Mouse (Mus musculus) MEL-GATA-1-ER (cell line): ENCODE data around the gene Thap3.
A peak's percentile ranks its signal among the peaks of the same experiment; 100 is the strongest.
"Not testable (repeated sequence)": the region's sequence is repeated elsewhere in the genome, so short reads cannot be mapped to it uniquely, and the experiment has no call there.

Source experiments
- DNase-seq: peaks from one replicate; pipeline ENCODE4 v3.0.0-alpha.2; 2012; ENCODE audit warnings: low read depth; ENCODE audit errors: extremely low read depth

Gene Thap3

DNA sequence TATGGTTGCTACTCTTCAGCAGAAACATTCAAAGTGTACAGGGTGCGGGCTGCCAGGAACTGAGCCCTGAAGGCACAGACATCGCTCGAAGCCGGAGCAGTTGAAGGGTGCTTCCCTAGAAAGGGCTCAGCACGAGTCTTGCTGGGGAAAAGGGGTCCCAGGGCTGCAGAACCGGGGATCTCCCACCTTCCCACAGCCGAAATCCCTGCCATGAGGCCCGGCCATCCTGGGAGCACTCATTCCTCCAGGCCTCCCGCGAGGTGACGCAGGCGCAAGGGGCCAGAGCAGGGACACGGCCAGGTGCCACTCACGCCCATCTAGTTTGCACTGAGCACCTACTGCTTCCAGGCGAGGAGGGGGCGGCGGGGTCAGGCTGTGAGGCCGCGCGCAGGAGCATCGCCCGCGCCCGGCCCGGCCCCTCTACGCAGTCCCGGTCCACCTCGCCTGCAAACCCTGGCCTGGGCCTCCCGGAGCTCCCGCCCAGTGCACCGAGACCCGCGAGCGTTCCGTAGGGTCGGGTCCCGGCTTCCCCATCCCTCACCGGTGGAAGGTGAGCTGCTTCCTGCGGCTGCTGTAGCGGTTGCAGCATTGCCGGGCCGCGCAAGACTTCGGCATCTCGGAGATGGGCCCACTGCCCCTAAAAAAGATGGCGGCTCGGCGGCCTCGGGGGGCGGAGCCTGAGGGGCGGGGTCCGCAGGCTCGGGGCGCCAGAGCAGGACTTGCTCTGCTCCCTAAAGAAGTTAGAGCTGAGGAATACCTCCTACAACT is at the start of gene Thap3:
Gene Thap3 (minus strand): TSS at position 656 of the 768 bp plus-strand sequence.
- peak; percentile 26 for DNase-seq

DNA sequence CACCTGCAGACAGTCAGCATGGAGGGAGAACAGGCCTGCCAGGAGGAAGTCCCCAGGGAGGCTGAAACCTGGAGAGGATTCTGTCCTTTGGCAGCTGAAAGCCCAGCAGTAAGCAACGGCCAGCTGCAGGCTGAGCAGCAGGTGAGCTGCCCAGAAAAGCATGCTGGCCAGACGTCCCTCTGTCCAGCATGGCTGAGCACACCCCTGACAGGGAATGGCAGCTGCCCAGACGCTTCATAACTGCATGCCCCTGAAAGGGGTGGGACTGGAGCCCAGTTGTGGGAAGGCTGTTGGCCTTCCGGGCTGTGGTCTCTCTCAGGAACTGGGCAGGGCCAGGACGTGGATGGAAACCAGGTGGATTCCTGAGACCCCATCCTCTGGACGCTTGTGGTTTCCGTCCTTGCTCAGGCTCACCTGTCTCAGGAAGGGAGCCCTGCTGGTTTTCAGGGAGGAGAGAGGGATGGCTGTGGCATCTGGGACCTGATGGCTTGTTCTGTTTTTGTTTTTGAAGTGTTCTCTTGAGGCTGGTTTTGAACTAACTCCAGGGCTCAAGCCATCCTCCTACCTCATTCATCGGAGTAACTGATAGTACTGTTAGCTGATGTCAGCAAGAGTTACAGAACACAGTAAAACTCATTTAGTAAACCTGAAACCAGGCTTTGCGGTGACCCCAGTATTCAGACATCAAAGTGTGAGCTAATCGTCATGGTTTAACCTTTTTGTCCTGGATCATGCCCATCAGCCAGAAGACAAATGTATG is 49.6 kb upstream of the Thap3 start, which contains the start of gene Tas1r1:
Gene Tas1r1 (minus strand): TSS at position 344 of the 760 bp plus-strand sequence.
- DNase-seq = no peak

DNA sequence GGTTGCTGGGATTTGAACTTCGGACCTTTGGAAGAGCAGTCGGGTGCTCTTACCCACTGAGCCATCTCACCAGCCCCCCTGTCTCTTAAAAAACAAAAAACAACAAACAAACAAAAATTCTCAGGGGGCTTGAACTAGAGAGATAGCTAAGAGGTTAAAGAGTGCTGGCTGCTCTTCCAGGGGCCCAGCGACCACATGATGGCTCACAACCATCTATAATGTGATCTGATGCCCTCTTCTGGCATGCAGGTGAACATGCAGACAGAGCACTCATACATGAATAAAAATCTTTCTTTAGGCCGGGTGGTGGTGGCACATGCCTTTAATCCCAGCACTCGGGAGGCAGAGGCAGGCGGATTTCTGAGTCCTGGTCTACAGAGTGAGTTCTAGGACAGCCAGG is 47.7 kb upstream of the Thap3 start:
- not testable (repeated sequence) for DNase-seq

DNA sequence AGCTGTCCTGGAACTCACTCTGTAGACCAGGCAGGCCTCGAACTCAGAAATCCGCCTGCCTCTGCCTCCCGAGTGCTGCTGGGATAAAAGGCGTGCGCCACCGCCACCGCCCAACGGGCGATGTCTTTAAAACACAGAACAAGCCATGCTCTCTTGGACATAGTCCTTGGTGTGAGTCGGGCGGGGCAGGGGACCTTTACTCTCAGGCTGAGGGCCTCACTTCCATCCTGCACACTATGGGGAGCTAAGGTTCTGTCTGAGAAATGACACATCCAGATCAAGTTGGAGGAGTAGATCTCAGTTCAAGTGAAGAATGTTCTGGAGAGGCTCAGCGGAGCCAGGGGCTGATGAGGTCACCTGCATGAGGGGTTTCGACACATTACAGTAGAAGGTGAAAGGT is 44.1 kb upstream of the Thap3 start:
- DNase-seq = no peak

DNA sequence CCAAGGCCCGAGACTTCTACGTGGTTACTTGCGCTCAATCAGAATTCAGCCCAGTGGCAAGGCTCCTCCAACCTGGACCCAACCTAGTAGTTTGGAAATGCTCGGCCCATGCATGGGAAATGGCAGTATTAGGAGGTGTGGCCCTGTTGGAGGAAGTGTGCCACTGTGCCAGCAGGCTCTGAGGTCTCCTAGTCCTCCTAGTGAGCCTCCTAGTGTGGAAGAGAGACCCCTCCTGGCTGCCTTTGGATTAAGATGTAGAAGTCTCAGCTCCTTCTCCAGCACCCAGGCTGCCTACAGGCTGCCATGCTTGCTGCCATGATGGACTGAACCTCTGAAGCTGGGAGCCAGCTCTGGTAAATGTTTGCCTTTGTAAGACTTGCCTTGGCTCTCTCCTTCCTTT is 41.2 kb upstream of the Thap3 start:
- no peak for DNase-seq

DNA sequence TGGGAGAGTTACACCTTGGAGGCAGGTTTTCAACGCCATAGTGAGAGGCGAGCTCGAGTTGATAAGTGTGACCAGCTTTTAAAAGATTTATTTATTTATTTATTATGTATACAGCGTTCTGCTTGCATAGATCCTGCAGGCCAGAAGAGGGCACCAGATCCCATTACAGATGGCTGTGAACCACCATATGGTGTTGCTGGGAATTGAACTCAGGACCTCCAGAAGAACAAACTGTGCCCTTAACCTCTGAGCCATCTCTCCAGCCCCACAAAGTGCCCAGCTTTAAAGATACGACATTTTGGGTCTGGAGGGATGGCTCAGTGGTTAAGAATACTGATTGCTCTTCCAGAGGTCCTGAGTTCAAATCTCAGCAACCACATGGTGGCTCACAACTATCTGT is 40.3 kb upstream of the Thap3 start:
- DNase-seq = no peak

DNA sequence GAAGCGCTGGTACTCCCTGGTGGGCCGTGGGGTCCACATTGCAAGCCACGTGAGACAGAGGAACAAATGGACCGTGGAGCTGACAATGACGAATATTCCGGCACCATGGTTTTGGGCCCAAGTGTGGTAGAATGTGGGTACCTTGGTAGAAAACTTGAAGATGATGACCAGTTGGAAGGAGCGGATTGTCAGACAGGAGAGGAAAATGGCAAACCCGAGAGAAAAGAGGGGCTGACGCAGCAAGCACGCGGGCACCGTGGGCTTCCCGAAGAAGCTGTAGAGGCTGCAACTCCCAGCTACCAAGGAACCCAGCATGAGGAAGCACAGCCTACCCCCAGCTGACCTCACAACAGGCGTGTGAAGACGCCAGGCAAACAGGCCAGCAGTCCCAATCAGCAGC is 39.7 kb upstream of the Thap3 start:
- no peak for DNase-seq

DNA sequence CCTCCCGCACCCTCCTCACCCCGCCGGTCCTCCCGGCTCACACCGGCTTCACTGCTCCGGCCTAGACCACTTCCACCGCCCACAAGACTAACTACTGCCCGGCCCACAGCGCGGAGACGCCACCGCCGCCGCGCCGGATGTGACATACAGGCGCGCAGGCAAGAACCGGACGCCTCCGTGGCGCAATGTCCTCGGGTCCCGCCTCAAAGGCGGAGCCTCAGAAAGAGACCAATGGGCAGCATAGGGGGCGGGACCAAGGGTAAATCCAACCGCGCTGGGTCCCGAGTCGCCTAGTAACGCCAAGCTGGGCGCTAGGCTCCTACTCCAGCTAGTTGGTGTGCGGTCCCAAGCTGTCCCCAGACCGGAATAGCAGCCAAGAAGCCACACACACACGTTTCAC is 38.7 kb upstream of the Thap3 start, which contains the start of gene Zbtb48:
Gene Zbtb48 (minus strand): TSS at position 148 of the 400 bp plus-strand sequence.
- DNase-seq = peak; percentile 88

DNA sequence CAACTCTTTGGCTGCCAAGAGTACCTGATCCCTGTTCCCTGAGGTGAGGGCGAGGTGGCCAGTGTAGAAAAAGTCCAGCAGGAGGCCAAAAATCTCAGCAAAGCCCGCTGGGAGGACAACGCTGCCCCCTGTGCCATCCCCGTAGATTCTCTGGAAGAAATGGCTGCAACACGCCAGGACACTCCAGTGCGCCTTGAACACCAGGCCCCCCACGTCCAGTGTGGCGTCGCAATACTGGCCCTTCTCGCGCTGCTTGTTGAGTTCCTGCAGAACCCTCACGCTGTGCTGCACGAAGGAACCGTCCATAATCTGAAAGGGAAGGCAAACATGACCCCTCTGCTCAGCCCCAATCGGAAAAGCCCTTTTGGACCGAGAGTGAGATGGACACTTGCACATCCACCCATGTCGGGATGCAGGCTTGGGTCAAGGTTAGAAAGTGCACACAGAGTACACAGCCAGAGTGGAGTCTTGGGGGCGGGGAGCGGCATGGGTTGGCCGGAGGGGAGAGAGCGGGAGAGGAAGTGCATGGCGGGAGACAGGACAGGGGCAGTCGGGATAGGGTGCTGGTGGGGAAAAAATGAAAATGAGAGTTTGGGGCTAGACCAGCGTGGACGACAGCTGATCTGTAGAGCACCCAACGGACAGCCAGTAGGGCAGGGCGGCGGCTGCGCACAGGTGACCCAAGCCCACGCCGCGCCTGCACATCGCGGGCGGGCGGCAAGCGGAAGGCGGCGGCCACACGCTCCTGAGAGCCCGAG is 38.1 kb upstream of the Thap3 start:
- DNase-seq = no peak

DNA sequence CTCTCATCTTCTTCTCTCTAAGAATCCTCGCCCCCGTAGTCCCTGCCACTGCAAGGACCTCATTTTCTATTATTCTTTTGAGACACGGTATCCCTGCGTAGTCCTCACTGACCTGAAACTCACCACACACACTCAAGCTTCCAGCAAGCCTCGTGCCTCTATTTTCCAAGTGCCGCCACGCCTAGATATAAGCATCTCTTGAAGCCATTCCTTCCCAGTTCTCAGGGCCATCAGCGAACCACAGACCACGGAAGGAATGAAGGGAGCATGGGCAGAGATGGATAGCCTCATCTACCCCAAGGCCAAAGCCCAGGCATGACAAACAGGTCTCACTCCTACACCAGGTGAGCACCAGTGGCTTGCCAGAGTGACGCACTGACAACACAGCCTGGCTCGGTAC is 35.7 kb upstream of the Thap3 start:
- DNase-seq = no peak

DNA sequence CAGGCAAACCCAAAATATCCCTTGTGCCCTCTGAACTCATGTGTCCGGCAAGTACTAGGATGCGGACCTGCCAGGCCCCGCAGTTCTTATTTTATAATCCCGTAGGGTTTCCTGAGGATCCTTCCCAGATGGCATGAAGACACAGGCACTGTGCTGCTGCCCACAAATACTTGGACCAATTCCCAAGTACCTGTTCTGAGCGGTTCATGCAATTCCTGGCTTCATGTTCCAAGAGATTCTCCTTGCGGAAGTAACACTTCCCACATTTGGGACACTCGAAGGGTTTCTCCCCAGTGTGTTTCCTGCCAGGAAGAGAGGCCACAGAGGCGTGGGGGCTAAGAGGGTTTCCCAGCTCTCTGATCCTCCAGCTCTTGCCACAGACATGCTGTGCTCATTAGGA is 33.7 kb upstream of the Thap3 start:
- DNase-seq = no peak

DNA sequence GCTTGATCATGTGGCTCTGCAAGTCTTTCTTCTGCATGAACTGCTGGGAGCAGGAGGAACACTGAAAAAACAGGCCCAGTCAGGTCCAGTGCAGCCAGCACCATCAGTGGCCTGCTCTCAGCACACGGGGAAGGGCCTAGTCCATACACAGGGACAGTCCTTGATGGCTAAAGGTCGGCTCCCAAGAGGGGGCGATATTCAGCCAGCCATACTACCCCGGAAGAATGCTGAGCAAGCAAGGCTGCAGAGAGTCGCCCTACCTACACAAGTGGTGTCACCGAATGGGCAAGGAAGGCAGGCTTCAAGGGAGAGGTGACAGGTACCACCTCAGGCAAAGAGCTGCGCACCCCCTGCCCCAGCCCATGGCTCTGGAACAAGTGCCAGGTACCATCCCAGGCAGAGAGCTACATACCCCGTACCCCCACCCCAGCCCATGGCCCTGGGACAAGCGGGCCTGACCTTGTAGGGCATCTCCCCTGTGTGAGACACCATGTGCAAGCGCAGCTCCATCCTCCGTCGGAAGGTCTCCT is 32.8 kb upstream of the Thap3 start:
- DNase-seq = no peak

DNA sequence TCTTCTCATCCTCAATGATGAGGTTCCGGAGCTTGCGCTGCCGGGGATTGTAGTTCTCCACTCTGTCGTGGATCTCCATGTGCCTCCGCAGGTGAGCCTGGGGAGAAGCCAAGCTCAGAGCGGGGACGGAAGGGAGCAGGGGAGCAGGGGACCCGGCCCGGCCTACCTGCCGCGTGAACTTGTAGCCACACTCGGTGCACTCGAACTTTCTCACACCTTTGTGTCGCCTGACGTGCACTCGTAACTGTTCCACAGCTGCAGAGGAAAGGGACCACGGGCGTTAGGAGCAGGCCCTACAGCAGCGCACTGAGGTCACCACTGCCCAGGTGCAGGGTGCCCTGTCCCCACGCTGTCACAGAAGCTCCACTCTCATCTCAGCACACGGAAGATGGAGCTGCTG is 31.2 kb upstream of the Thap3 start:
- DNase-seq = no peak

DNA sequence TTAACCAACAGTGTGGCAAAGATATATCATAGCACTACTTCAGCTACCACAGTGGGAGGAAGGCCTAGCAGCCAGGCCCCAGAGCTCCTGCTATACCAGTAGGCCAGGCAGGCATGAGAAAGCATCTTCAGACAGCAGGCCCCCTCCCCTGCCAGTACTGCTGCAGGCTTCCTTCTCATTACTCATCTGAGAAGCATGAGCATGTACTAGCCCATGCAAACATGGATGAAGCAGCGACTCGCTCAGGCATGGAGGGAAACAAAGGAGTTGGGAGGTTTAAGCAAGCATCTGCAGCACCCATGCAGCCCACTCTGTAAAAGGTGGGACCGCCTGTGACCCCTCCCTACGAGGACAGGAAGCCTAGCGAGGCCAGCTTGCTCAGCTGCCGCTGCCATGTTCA is 30.3 kb upstream of the Thap3 start:
- no peak for DNase-seq

DNA sequence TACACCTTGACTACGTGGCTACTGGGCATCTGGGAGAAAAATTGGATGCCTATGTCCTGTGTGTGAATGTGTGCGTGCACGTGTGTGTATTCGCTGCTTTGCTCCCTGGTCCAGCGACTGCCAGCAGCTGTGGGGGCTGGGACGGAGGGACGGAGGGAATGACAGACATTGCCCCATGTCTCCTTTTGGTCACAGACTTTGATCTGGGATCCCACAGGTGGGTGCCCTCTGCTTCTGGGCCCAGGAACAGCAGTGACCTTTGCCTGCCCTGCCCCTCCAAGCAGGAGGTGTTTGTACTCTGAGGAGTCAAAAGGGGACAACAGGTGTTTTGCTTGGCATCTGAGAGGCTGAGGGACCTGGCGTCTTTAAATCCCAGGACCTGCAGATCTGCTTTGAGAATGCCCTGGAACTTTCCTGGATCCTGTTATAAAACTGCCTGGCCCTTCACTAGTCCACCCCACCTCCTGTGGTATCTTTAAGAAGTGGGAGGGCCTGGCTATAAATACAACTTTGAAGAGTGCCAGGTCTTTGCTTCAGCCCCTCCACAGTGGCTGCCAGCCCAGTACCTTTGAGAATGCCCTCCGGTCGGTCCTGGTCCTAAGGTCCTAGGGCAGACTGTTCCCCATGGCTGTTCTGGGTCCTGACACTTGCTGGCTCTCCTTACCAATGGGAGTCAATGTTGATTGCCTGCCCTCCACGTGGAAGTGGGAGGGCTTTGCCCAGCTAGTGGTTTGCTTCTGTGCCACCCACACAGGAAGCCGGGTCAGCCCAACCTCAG is 24.4 kb upstream of the Thap3 start:
- DNase-seq = no peak

DNA sequence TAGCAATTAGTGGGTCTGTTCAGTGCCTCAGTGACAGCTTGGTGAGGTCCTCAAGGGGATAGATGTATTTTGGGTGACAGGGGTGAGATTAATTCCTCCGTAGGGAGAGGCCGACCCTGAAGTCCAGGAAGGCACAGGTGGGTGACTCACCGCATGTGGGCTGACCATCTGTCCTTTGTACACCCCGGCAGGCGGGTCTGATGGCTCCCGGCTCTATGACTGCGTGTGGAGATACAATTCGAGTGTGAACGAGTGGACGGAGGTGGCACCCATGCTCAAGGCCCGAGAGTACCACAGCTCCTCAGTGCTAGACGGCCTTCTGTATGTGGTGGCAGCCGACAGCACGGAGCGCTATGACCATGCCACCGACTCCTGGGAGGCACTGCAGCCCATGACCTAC is 23.3 kb upstream of the Thap3 start:
- DNase-seq = no peak

DNA sequence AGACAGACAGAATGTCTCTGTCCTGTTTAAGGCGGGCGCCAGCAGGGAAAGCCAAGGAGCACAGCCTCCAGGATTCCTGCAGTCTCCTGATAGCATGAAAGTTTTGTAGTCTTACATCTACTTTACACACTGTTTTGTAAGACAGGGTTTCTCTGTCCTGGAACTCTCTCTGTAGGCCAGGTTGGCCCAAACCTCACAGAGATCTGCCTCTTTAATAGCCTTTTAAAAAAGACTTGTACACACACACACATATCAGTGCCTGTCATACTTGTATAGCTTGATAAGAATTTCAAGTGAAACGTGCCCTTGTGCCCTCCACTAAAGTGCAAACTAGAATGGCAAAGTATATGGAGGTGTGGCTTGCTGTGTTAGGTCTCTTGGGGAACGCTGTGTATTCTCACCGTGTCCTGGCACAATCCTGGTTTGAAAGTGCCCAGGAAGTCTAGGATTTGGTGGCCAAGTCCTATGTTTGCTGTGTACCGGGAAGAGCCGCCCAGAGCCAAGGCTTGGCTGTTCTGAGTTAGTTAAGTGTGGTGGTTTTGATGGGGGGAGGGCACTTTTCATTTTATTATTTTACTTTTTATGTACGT is 22.5 kb upstream of the Thap3 start:
- no peak for DNase-seq

DNA sequence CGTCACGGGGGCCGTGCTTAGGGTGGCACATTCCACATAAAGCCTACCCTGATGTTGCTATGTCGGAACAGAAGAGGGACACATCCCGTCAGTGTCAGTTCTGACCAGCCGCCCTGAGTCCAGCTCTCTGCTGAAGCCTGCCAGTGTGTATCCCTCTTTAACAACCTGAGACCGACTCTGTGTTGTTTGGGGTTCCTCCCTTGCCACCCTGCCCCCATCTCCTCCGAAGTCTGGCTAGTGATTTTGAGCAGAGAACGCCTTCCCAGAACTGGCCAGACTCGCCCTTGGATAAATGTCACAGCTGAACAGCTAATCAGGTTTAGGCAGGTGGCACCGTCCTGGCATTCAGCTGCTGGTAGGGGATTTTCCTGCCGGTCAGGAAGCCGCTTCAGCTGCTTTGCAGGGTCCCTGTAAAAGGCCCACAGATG is 21.9 kb upstream of the Thap3 start:
- no peak for DNase-seq

DNA sequence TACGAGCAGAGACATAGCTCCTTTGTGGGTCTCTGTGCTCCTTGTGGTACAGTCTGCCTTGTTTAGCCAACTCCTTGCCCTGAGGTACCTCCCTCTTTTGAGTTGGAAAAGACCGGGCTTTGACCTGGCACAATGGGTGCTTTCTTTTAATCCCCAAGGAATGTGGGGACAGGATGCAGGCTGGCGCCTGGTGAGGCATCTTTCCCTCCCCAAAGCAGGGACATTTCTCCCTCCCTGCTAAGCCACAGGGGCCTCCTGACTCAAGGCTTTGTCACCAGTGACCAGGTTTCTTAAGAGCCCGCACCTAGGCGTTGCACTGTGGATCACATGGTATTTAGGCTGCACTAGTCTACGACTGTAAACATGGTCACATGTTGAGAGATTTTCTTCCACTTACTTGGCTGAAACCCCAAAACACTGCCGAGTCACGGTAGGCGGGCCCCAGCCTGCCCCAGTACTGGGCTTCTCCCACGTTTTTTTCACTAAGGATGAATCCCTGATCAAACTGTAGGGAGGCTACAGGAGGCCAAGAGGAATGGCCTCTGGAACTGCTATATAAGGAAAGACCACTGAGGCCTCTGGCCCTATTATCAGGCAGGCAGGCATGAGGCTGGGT is 21.4 kb upstream of the Thap3 start:
- DNase-seq = peak; percentile 64
